Comparison of ENCODE assay signal across 17 mouse cellular contexts in the genomic region with DNA sequence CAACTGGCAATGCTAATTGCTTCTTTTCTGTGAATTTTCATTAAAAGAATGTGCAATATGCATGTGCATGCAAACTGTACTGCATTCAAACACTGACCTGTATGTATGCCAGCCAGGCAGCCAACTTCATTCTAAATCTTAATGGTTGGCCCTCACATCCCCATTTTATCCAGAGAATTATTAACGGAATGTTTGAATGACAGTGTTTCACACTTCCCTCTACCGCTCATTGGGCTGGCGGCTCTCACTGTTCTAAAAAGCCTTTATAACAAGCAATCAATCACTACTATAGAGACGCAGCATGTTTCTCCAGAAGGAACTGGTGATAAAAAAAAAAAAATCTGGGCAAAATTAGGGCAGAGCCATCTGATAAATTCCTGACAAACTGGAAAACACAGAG.
DNase-seq lines count a peak whose midpoint lies in the region; ATAC-seq and TF ChIP-seq lines count a peak whose summit lies in the region.
"Had no signal": no experiment of that assay in that cellular context is flagged by ENCODE, and none has a peak within 500 bp of the region (broad histone marks: within the 10 kb centered on the region; RNA-seq: fewer than 3 reads in every experiment).

No protein-coding gene starts in this region.

- no peaks in the 10 kb centered on the region for H3K27me3 ChIP-seq in forebrain, embryonic 13.5 days
- H3K27me3 ChIP-seq in forebrain, embryonic 10.5 days (ENCODE audit: poor library complexity, severe bottlenecking) = no peaks in the 10 kb centered on the region
- H3K27me3 ChIP-seq in forebrain, embryonic 15.5 days = no peaks in the 10 kb centered on the region
- H3K27me3 ChIP-seq in forebrain, embryonic 11.5 days (ENCODE audit: control insufficient read depth, insufficient read depth, low read length) = no peaks in the 10 kb centered on the region
- no peaks in the 10 kb centered on the region for H3K27me3 ChIP-seq in forebrain, postnatal 0 days (ENCODE audit: insufficient read depth, low read length)
- H3K27me3 ChIP-seq: embryonic facial prominence, embryonic 12.5 days had no signal

- no peak overlapping the region for H3K4me3 ChIP-seq in forebrain, embryonic 13.5 days
- H3K4me3 ChIP-seq in forebrain, embryonic 10.5 days = no peak overlapping the region
- H3K4me3 ChIP-seq in forebrain, embryonic 15.5 days = no peak overlapping the region
- no peak overlapping the region for H3K4me3 ChIP-seq in forebrain, embryonic 11.5 days (ENCODE audit: low read depth, low read length)
- no peak overlapping the region for H3K4me3 ChIP-seq in forebrain, postnatal 0 days (ENCODE audit: low read depth, low read length)
- H3K4me3 ChIP-seq: embryonic facial prominence, embryonic 10.5 days; embryonic facial prominence, embryonic 12.5 days had no signal

- WGBS in forebrain, embryonic 13.5 days = 16% methylated on average over 4 of the region's 4 CpGs
- WGBS in forebrain, embryonic 10.5 days = 84% methylated on average over 4 of the region's 4 CpGs
- 8% methylated on average over 4 of the region's 4 CpGs for WGBS in forebrain, embryonic 15.5 days
- 68% methylated on average over 4 of the region's 4 CpGs for WGBS in forebrain, embryonic 11.5 days
- 9% methylated on average over 4 of the region's 4 CpGs for WGBS in forebrain, postnatal 0 days

- H3K9ac ChIP-seq in forebrain, embryonic 13.5 days = no peak overlapping the region
- H3K9ac ChIP-seq in forebrain, embryonic 15.5 days (replicated peaks) = no peak overlapping the region
- no peak overlapping the region for H3K9ac ChIP-seq in forebrain, embryonic 11.5 days (ENCODE audit: low read length)
- H3K9ac ChIP-seq in forebrain, postnatal 0 days = no peak overlapping the region
- H3K9ac ChIP-seq: embryonic facial prominence, embryonic 12.5 days had no signal

- H3K36me3 ChIP-seq in forebrain, embryonic 13.5 days (ENCODE audit: poor library complexity, severe bottlenecking) = no peaks in the 10 kb centered on the region
- peaks cover 8% of the 10 kb centered on the region for H3K36me3 ChIP-seq in forebrain, embryonic 10.5 days (replicated peaks)
- no peaks in the 10 kb centered on the region for H3K36me3 ChIP-seq in forebrain, embryonic 15.5 days
- no peaks in the 10 kb centered on the region for H3K36me3 ChIP-seq in forebrain, embryonic 11.5 days (ENCODE audit: control insufficient read depth, insufficient read depth, low read length)
- no peaks in the 10 kb centered on the region for H3K36me3 ChIP-seq in forebrain, postnatal 0 days (ENCODE audit: insufficient read depth)

- H3K27ac ChIP-seq in forebrain, embryonic 13.5 days = no peak overlapping the region; the same call in 1 of the 2 replicates
- no peak overlapping the region for H3K27ac ChIP-seq in forebrain, embryonic 10.5 days
- no peak overlapping the region for H3K27ac ChIP-seq in forebrain, embryonic 15.5 days (replicated peaks)
- no peak overlapping the region for H3K27ac ChIP-seq in forebrain, embryonic 11.5 days (ENCODE audit: low read depth, low read length)
- no peak overlapping the region for H3K27ac ChIP-seq in forebrain, postnatal 0 days (ENCODE audit: low read depth, low read length)
- H3K27ac ChIP-seq: embryonic facial prominence, embryonic 10.5 days; embryonic facial prominence, embryonic 12.5 days had no signal

- H3K4me2 ChIP-seq in forebrain, embryonic 13.5 days = peak overlapping the region; percentile 22; the same call in 1 of the 2 replicates
- H3K4me2 ChIP-seq in forebrain, embryonic 15.5 days (replicated peaks) = no peak overlapping the region
- no peak overlapping the region for H3K4me2 ChIP-seq in forebrain, embryonic 11.5 days (ENCODE audit: low read depth, low read length, severe bottlenecking)
- H3K4me2 ChIP-seq in forebrain, postnatal 0 days (ENCODE audit: low read depth) = no peak overlapping the region
- H3K4me2 ChIP-seq: embryonic facial prominence, embryonic 12.5 days had no signal

- DNase-seq in forebrain, embryonic 10.5 days (ENCODE audit: extremely low spot score, low spot score) = no peak
- DNase-seq in forebrain, embryonic 11.5 days (ENCODE audit: low spot score) = no peak
- peak; percentile 84 for DNase-seq in brain, embryonic 14.5 days (ENCODE audit: low read depth)
- DNase-seq in forebrain, postnatal 0 days = peak; percentile 12
- no peak for DNase-seq in layer of hippocampus, adult 8-10 months (ENCODE audit: low spot score in 2 of 2)
- DNase-seq: adrenal gland, adult 2 months; adrenal gland, postnatal 10 days; adrenal gland, postnatal 25 days; cerebellum, adult 11-12 months; cerebellum, adult 2 months; cerebellum, adult 9-10 months; cerebellum, postnatal 10 days; cerebellum, postnatal 25 days had no signal

- ATAC-seq in forebrain, embryonic 13.5 days = peak; percentile 82
- peak; percentile 87 for ATAC-seq in forebrain, embryonic 15.5 days (replicated peaks)
- ATAC-seq in forebrain, embryonic 11.5 days (replicated peaks; ENCODE audit: low FRiP score) = no peak
- peak; percentile 34; the same call in 1 of the 2 replicates for ATAC-seq in forebrain, postnatal 0 days

- no peaks in the 10 kb centered on the region for H3K9me3 ChIP-seq in forebrain, embryonic 13.5 days (replicated peaks)
- H3K9me3 ChIP-seq in forebrain, embryonic 10.5 days = no peaks in the 10 kb centered on the region
- no peaks in the 10 kb centered on the region for H3K9me3 ChIP-seq in forebrain, embryonic 15.5 days
- no peaks in the 10 kb centered on the region for H3K9me3 ChIP-seq in forebrain, embryonic 11.5 days (ENCODE audit: control insufficient read depth, low read length)
- no peaks in the 10 kb centered on the region for H3K9me3 ChIP-seq in forebrain, postnatal 0 days (ENCODE audit: low read length)
- H3K9me3 ChIP-seq: embryonic facial prominence, embryonic 10.5 days; embryonic facial prominence, embryonic 12.5 days had no signal

- no peak for TF ChIP-seq POLR2A in brain, embryonic 14.5 days (IDR thresholded peaks at IDR 0.05; ENCODE audit: borderline replicate concordance, extremely low read depth, insufficient read depth, insufficient read length, poor library complexity, severe bottlenecking)

- no peak for TF ChIP-seq CTCF in brain, embryonic 14.5 days (IDR thresholded peaks at IDR 0.05; ENCODE audit: borderline replicate concordance, extremely low read depth, insufficient read depth, insufficient read length)
- no peak for TF ChIP-seq CTCF in forebrain, postnatal 0 days (IDR thresholded peaks at IDR 0.05; ENCODE audit: low read depth)

- peaks cover 17% of the 10 kb centered on the region for H3K4me1 ChIP-seq in forebrain, embryonic 13.5 days
- peaks cover 13% of the 10 kb centered on the region for H3K4me1 ChIP-seq in forebrain, embryonic 10.5 days
- H3K4me1 ChIP-seq in forebrain, embryonic 15.5 days = peaks cover 13% of the 10 kb centered on the region; the same call in 1 of the 2 replicates
- no peaks in the 10 kb centered on the region; the same call in 1 of the 2 replicates for H3K4me1 ChIP-seq in forebrain, embryonic 11.5 days (replicated peaks; ENCODE audit: control insufficient read depth, insufficient read depth, low read length)
- H3K4me1 ChIP-seq in forebrain, postnatal 0 days (ENCODE audit: insufficient read depth) = no peaks in the 10 kb centered on the region
- H3K4me1 ChIP-seq: embryonic facial prominence, embryonic 12.5 days had no signal

Comparison
In these comparisons a context has a peak if more than half of its experiments do, and no peak if none do; other contexts are left out.
1. DNase-seq: peak in brain, embryonic 14.5 days (single experiment) and forebrain, postnatal 0 days (single experiment); none in forebrain, embryonic 10.5 days (single experiment), forebrain, embryonic 11.5 days (single experiment) and layer of hippocampus, adult 8-10 months (0 of 2).